Comparison of ENCODE assay signal across 24 mouse cellular contexts in genomic region chr7:43277401-43277800, GRCm38 (mm10). TPM values are rescaled to one million over a fixed set of nuclear protein-coding genes. Genes with fewer than 3 reads are reported as not detected.
DNase-seq lines count a peak whose midpoint lies in the region; ATAC-seq and TF ChIP-seq lines count a peak whose summit lies in the region.
"Had no signal": no experiment of that assay in that cellular context is flagged by ENCODE, and none has a peak within 500 bp of the region (broad histone marks: within the 10 kb centered on the region; RNA-seq: fewer than 3 reads in every experiment).

No protein-coding gene starts in this region.

- H3K4me2 ChIP-seq in heart, embryonic 11.5 days = no peak overlapping the region
- no peak overlapping the region for H3K4me2 ChIP-seq in kidney, postnatal 0 days (ENCODE audit: low read length)
- no peak overlapping the region for H3K4me2 ChIP-seq in limb, embryonic 13.5 days (replicated peaks)
- H3K4me2 ChIP-seq: forebrain, embryonic 12.5 days; limb, embryonic 15.5 days; lung, embryonic 14.5 days; neural tube, embryonic 12.5 days had no signal

- no peak overlapping the region for H3K27ac ChIP-seq in heart, embryonic 11.5 days (ENCODE audit: low read depth, low read length)
- H3K27ac ChIP-seq in kidney, postnatal 0 days = no peak overlapping the region
- no peak overlapping the region for H3K27ac ChIP-seq in limb, embryonic 13.5 days
- H3K27ac ChIP-seq in limb, embryonic 10.5 days = no peak overlapping the region
- H3K27ac ChIP-seq: forebrain, embryonic 12.5 days; heart, adult 2 months; hindbrain, embryonic 10.5 days; layer of hippocampus, adult 2 months; limb, embryonic 15.5 days; liver, embryonic 14.5 days; neural tube, embryonic 12.5 days; stomach, postnatal 0 days had no signal

- DNase-seq in heart, adult 11 months = peak; percentile 92
- DNase-seq in kidney, postnatal 0 days (ENCODE audit: low spot score) = peak; percentile 20
- DNase-seq in kidney, adult 8-10 months = no peak
- DNase-seq in limb, embryonic 10.5 days (ENCODE audit: low spot score) = no peak
- DNase-seq: cerebellum, adult 11 months; gastrocnemius, postnatal 25 days; lung, embryonic 14.5 days; midbrain, embryonic 14.5 days; right cerebral cortex, postnatal 14 days; thymus, adult 2 months had no signal

- no peak for ATAC-seq in heart, embryonic 11.5 days (replicated peaks; ENCODE audit: insufficient number of reproducible peaks, low FRiP score, low TSS enrichment)
- ATAC-seq in kidney, postnatal 0 days (replicated peaks; ENCODE audit: low FRiP score, low read depth) = no peak
- 0 out of 2 replicates have a peak, but pooled peaks have one; percentile 21 for ATAC-seq in limb, embryonic 13.5 days (ENCODE audit: low FRiP score, low read depth)
- ATAC-seq in megakaryocyte, adult 5-6 weeks (ENCODE audit: poor library complexity, severe bottlenecking) = no peak
- ATAC-seq: CD4-positive, CD25-positive, alpha-beta regulatory T cell, adult 4 months; intestine, postnatal 0 days had no signal

- WGBS in heart, embryonic 11.5 days (ENCODE audit: insufficient replicate concordance) = 41% methylated on average over 5 of the region's 5 CpGs
- 45% methylated on average over 5 of the region's 5 CpGs for WGBS in kidney, postnatal 0 days
- 50% methylated on average over 5 of the region's 5 CpGs for WGBS in limb, embryonic 13.5 days
- WGBS in limb, embryonic 10.5 days = 75% methylated on average over 5 of the region's 5 CpGs

- no peak overlapping the region for H3K4me3 ChIP-seq in heart, embryonic 11.5 days (ENCODE audit: low read depth, low read length)
- H3K4me3 ChIP-seq in kidney, postnatal 0 days (replicated peaks; ENCODE audit: low read depth, low read length) = no peak overlapping the region
- no peak overlapping the region for H3K4me3 ChIP-seq in limb, embryonic 13.5 days
- no peak overlapping the region for H3K4me3 ChIP-seq in limb, embryonic 10.5 days
- H3K4me3 ChIP-seq: forebrain, embryonic 12.5 days; heart, adult 2 months; hindbrain, embryonic 10.5 days; layer of hippocampus, adult 2 months; limb, embryonic 15.5 days; megakaryocyte, embryonic 14.5 days; neural tube, embryonic 12.5 days had no signal

- H3K4me1 ChIP-seq in heart, embryonic 11.5 days (ENCODE audit: control insufficient read depth, insufficient read depth, low read length) = no peaks in the 10 kb centered on the region
- no peaks in the 10 kb centered on the region for H3K4me1 ChIP-seq in kidney, postnatal 0 days (replicated peaks; ENCODE audit: insufficient read depth, low read length)
- H3K4me1 ChIP-seq in limb, embryonic 13.5 days = no peaks in the 10 kb centered on the region
- H3K4me1 ChIP-seq in limb, embryonic 10.5 days = no peaks in the 10 kb centered on the region
- H3K4me1 ChIP-seq: forebrain, embryonic 12.5 days; hindbrain, embryonic 10.5 days; limb, embryonic 15.5 days; neural tube, embryonic 12.5 days had no signal

- no peaks in the 10 kb centered on the region for H3K27me3 ChIP-seq in heart, embryonic 11.5 days (ENCODE audit: control insufficient read depth, insufficient read depth, low read length)
- H3K27me3 ChIP-seq in kidney, postnatal 0 days (ENCODE audit: insufficient read depth, low read length) = no peaks in the 10 kb centered on the region
- H3K27me3 ChIP-seq in limb, embryonic 13.5 days = no peaks in the 10 kb centered on the region
- no peaks in the 10 kb centered on the region for H3K27me3 ChIP-seq in limb, embryonic 10.5 days (ENCODE audit: low read depth, poor library complexity, severe bottlenecking)
- H3K27me3 ChIP-seq: forebrain, embryonic 12.5 days; limb, embryonic 15.5 days; neural tube, embryonic 12.5 days had no signal

- H3K36me3 ChIP-seq in heart, embryonic 11.5 days (ENCODE audit: control insufficient read depth, insufficient read depth, low read length) = no peaks in the 10 kb centered on the region
- H3K36me3 ChIP-seq in kidney, postnatal 0 days (ENCODE audit: insufficient read depth, low read length) = no peaks in the 10 kb centered on the region
- H3K36me3 ChIP-seq in limb, embryonic 13.5 days = no peaks in the 10 kb centered on the region
- H3K36me3 ChIP-seq in limb, embryonic 10.5 days = no peaks in the 10 kb centered on the region
- H3K36me3 ChIP-seq: forebrain, embryonic 12.5 days; hindbrain, embryonic 10.5 days; limb, embryonic 15.5 days; neural tube, embryonic 12.5 days had no signal

- no peaks in the 10 kb centered on the region for H3K9me3 ChIP-seq in heart, embryonic 11.5 days (replicated peaks; ENCODE audit: control insufficient read depth, low read length)
- H3K9me3 ChIP-seq in kidney, postnatal 0 days (replicated peaks; ENCODE audit: low read length) = no peaks in the 10 kb centered on the region
- 0 out of 2 replicates have a peak, but pooled peaks cover 4% of the 10 kb centered on the region for H3K9me3 ChIP-seq in limb, embryonic 13.5 days
- H3K9me3 ChIP-seq in limb, embryonic 10.5 days (replicated peaks) = no peaks in the 10 kb centered on the region
- H3K9me3 ChIP-seq: limb, embryonic 15.5 days; megakaryocyte, embryonic 14.5 days had no signal

- H3K9ac ChIP-seq in heart, embryonic 11.5 days (ENCODE audit: low read depth, low read length) = no peak overlapping the region
- no peak overlapping the region for H3K9ac ChIP-seq in kidney, postnatal 0 days (ENCODE audit: low read depth, low read length)
- H3K9ac ChIP-seq in limb, embryonic 13.5 days = no peak overlapping the region
- H3K9ac ChIP-seq: forebrain, embryonic 12.5 days; limb, embryonic 15.5 days; liver, embryonic 14.5 days; lung, embryonic 14.5 days; neural tube, embryonic 12.5 days had no signal

- no peak for TF ChIP-seq CTCF in kidney, postnatal 0 days (IDR thresholded peaks at IDR 0.05; ENCODE audit: low read depth)

RNA-seq across cellular contexts. Expression of gene Zfp715, which starts 35.7 kb away (rescaled TPM):
- polyA plus RNA-seq in heart, embryonic 11.5 days (2014; fragmentation: Nextera tagmentation; extraction: Ambion mirVana) = 11.6 and 12.1 TPM in 2 replicates
- polyA plus RNA-seq in kidney, postnatal 0 days (2015; fragmentation: Nextera tagmentation; extraction: Ambion mirVana) = 11.8 and 12.8 TPM in 2 replicates
- 16.7 TPM in 2 replicates for polyA plus RNA-seq in limb, embryonic 13.5 days (2015; fragmentation: Nextera tagmentation; extraction: Ambion mirVana)
- polyA plus RNA-seq in limb, embryonic 10.5 days (2016; fragmentation: Nextera tagmentation; extraction: Ambion mirVana) = 8.4 and 11.0 TPM in 2 replicates
- total RNA-seq in megakaryocyte, adult 5-6 weeks (2015) = 19.6 and 23.7 TPM in 2 replicates
- total RNA-seq in megakaryocyte, adult 5-6 weeks (2017) = 15.9 and 23.5 TPM in 2 replicates

Comparison
In these comparisons a context has a peak if more than half of its experiments do, and no peak if none do; other contexts are left out.
1. DNase-seq: peak in heart, adult 11 months (single experiment) and kidney, postnatal 0 days (single experiment); none in kidney, adult 8-10 months (0 of 2) and limb, embryonic 10.5 days (single experiment).